Mouse (Mus musculus): ENCODE measurements around the gene 3110018I06Rik. TPM values are rescaled to one million over a fixed set of nuclear protein-coding genes. Genes with fewer than 3 reads are reported as not detected.

3110018I06Rik gene
- polyA plus RNA-seq, 1 experiment from 2014 or later: not detected

DNA sequence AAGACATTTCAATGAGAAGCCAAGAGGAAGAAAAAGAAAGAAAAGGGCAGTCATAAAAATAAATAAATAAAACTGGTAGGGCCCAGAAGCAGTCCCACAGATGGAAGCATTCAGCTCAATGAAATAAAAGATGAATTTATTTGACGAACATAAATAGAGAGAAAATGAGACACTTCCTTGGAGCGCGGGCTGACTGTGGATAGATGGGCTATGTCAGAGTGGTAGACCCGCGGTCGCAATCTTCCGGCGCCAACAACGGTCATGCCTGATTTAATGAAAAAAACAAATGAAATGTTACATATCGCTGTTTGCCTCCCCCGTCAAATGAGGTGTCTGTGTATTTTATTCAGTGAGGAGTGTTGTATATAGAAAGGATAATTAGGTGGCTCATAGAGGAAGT, 22.7 kb downstream of the 3110018I06Rik start:
- WGBS: 88% methylated on average over 11 of the region's 11 CpGs
- Histone ChIP-seq H3K27me3 (ENCODE audit: insufficient read depth, low read length) (no peaks in the 10 kb centered on the region), H3K27ac (ENCODE audit: low read length) (no peak overlapping the region), H3K4me2 (replicated peaks; ENCODE audit: low read depth, low read length) (no peak overlapping the region), H3K9me3 (ENCODE audit: low read length) (no peaks in the 10 kb centered on the region), H3K4me3 (ENCODE audit: low read length) (no peak overlapping the region), H3K4me1 (ENCODE audit: insufficient read depth, low read length) (no peaks in the 10 kb centered on the region), H3K9ac (replicated peaks; ENCODE audit: low read length) (no peak overlapping the region), H3K36me3 (ENCODE audit: insufficient read depth, low read length) (no peaks in the 10 kb centered on the region)
- no peak for ATAC-seq (ENCODE audit: low FRiP score, low TSS enrichment)

DNA sequence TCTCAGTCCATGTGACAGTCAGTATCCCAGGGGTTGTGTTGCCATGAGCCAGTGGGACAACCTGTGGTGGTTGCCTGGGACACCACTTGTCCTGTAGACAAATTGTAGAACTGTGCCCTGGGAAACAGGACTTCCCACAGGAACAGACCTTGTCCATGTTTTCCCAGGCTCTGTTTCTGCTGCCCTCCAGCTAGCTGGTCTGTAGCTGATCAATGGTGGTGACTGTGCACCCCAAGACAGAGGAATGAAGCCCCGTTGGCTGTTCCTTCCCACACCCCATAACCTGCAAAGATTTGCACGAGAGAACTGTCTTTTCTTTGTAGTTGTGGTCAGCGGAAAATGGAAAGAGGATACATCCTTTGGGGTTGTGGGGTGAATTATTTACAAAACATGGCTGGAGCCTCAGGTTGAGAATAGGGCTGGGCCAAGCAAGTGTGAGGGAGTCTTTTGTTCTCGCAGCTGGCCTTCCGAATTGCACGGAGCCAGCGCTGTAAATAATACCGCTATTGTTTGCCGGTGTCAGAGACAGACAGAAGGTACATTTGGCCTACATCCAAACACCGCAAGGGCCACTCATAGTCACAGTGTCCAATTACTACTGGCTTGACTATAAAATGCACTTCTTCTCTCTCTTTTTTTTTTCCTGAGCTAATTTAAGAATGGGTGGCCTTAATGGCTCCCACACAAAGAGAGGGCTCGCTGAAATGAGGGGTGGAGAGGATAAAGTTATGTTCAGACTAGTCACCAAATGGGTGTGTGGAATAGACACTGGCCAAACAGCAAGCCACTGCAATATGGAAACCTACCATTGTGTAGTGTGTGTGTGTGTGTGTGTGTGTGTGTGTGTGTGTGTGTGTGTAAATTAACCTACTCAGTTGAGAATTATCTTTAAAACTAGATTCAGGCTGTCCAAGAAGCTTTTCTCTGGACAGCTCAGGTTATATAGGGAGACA, 28.1 kb downstream of the 3110018I06Rik start:
- H3K27me3 ChIP-seq (ENCODE audit: insufficient read depth, low read length): no peaks in the 10 kb centered on the region
- 19% methylated on average over 11 of the region's 11 CpGs for WGBS

DNA sequence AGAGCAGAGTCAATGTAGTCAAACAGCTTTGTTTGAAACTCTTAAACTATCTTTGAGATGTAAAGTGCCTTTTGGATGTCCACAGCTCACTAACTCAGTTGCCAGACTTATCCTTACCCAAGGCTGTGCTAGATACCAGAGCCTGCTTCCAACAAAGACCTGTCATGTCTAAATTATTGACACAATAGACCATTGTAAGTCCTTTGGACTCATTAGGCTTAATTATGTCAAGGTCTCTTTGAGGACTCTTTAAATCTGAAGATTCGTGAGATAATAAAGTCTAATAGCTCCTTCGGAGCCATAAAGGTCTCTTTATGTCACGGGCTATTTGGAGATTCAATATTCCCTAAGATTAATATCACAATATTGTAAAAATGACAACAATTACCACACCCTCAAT, 32.5 kb downstream of the 3110018I06Rik start:
- no peaks in the 10 kb centered on the region for H3K27me3 ChIP-seq (ENCODE audit: insufficient read depth, low read length)
- no peaks in the 10 kb centered on the region for H3K4me1 ChIP-seq (ENCODE audit: insufficient read depth, low read length)
- no peak overlapping the region for H3K4me3 ChIP-seq (ENCODE audit: low read length)
- H3K4me2 ChIP-seq (replicated peaks; ENCODE audit: low read depth, low read length): no peak overlapping the region
- ATAC-seq (ENCODE audit: low FRiP score, low TSS enrichment): no peak
- H3K27ac ChIP-seq (ENCODE audit: low read length): no peak overlapping the region
- H3K9ac ChIP-seq (replicated peaks; ENCODE audit: low read length): no peak overlapping the region
- no peaks in the 10 kb centered on the region for H3K36me3 ChIP-seq (ENCODE audit: insufficient read depth, low read length)
- no peaks in the 10 kb centered on the region for H3K9me3 ChIP-seq (ENCODE audit: low read length)
- 86% methylated on average over 3 of the region's 3 CpGs for WGBS

More for the DNA sequence above, 28.1 kb downstream of the 3110018I06Rik start:
- Histone ChIP-seq H3K9ac (replicated peaks; ENCODE audit: low read length) (no peak overlapping the region), H3K36me3 (ENCODE audit: insufficient read depth, low read length) (no peaks in the 10 kb centered on the region), H3K4me1 (ENCODE audit: insufficient read depth, low read length) (no peaks in the 10 kb centered on the region), H3K4me3 (ENCODE audit: low read length) (no peak overlapping the region), H3K27ac (ENCODE audit: low read length) (no peak overlapping the region), H3K4me2 (replicated peaks; ENCODE audit: low read depth, low read length) (no peak overlapping the region), H3K9me3 (ENCODE audit: low read length) (no peaks in the 10 kb centered on the region)
- ATAC-seq (ENCODE audit: low FRiP score, low TSS enrichment): peak; percentile 73; the same call in 1 of the 2 replicates

DNA sequence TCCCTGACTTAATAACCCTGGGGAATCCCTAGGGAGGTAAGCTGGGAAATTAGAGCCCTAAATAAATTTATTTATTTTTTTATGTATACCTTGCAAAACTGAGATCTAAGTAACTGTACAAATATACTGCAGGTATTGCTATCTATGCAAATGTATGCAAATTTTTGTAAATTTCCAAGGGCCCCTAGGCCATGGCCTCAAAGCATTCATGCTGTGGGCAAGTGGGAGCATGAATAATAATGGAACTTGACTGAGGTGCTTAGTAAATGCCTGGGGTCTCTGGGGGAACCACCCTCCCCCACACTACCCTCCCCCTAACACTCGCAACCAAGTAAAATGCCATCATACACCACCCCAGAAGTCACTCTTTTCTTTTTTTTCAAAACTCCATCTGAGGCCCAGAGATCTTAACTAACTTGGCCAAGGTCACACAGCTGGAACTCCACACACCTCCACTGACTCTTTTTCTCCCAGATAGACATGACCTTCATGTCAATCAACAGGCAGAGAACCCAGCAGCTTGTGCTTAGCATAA, 40.0 kb downstream of the 3110018I06Rik start:
- no peak for ATAC-seq (ENCODE audit: low FRiP score, low TSS enrichment)
- no peaks in the 10 kb centered on the region for H3K27me3 ChIP-seq (ENCODE audit: insufficient read depth, low read length)
- no peak overlapping the region for H3K27ac ChIP-seq (ENCODE audit: low read length)
- no peak overlapping the region for H3K9ac ChIP-seq (replicated peaks; ENCODE audit: low read length)
- H3K9me3 ChIP-seq (ENCODE audit: low read length): no peaks in the 10 kb centered on the region
- H3K4me3 ChIP-seq (ENCODE audit: low read length): no peak overlapping the region
- H3K36me3 ChIP-seq (ENCODE audit: insufficient read depth, low read length): no peaks in the 10 kb centered on the region
- H3K4me2 ChIP-seq (replicated peaks; ENCODE audit: low read depth, low read length): no peak overlapping the region
- WGBS: 70% methylated on average over 1 of the region's 1 CpGs
- no peaks in the 10 kb centered on the region for H3K4me1 ChIP-seq (ENCODE audit: insufficient read depth, low read length)

DNA sequence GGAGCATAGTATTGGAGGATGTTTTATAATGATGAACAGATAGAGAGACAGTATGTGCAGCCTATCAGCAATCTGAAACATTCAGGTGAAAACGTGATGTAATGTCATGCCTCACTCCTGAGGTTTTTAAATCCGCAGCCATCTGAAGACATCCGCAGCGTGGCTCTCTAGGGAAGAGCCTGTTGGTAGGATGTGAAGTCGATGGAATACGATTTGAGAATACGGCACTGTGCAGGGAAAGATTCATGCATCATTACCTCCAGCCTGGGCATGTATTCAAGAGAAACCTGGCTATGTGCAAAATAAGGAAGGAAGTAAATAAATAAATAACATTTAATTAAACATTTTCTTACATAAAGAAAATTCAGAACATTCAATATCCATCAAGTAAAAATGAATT, 44.4 kb downstream of the 3110018I06Rik start:
- Histone ChIP-seq H3K4me2 (replicated peaks; ENCODE audit: low read depth, low read length) (no peak overlapping the region), H3K36me3 (ENCODE audit: insufficient read depth, low read length) (no peaks in the 10 kb centered on the region), H3K27ac (ENCODE audit: low read length) (no peak overlapping the region), H3K27me3 (ENCODE audit: insufficient read depth, low read length) (no peaks in the 10 kb centered on the region), H3K4me1 (ENCODE audit: insufficient read depth, low read length) (no peaks in the 10 kb centered on the region), H3K4me3 (ENCODE audit: low read length) (no peak overlapping the region), H3K9me3 (ENCODE audit: low read length) (no peaks in the 10 kb centered on the region), H3K9ac (replicated peaks; ENCODE audit: low read length) (no peak overlapping the region)
- ATAC-seq (ENCODE audit: low FRiP score, low TSS enrichment): no peak
- 81% methylated on average over 7 of the region's 7 CpGs for WGBS

Measured in kidney, embryonic 16.5 days (tissue).